ENCODE assay signal across 8 mouse cellular contexts in genomic region chr13:112861825-112862306, GRCm38 (mm10).
DNase-seq lines count a peak whose midpoint lies in the region; ATAC-seq and TF ChIP-seq lines count a peak whose summit lies in the region.

No protein-coding gene starts in this region.

- no peaks in the 10 kb centered on the region for H3K9me3 ChIP-seq in midbrain, embryonic 12.5 days
- no peaks in the 10 kb centered on the region for H3K9me3 ChIP-seq in midbrain, embryonic 15.5 days
- no peaks in the 10 kb centered on the region for H3K9me3 ChIP-seq in kidney, embryonic 15.5 days (replicated peaks)
- H3K9me3 ChIP-seq in stomach, postnatal 0 days (ENCODE audit: control insufficient read depth, low read length): no peaks in the 10 kb centered on the region

- H3K36me3 ChIP-seq in midbrain, embryonic 12.5 days: peaks cover 40% of the 10 kb centered on the region
- H3K36me3 ChIP-seq in midbrain, embryonic 15.5 days (replicated peaks): peaks cover 8% of the 10 kb centered on the region
- H3K36me3 ChIP-seq in kidney, embryonic 15.5 days: peaks cover 72% of the 10 kb centered on the region
- peaks cover 9% of the 10 kb centered on the region; the same call in 1 of the 2 replicates for H3K36me3 ChIP-seq in stomach, postnatal 0 days (ENCODE audit: control insufficient read depth, insufficient read depth, low read length)

- no peaks in the 10 kb centered on the region for H3K27me3 ChIP-seq in midbrain, embryonic 12.5 days
- H3K27me3 ChIP-seq in midbrain, embryonic 15.5 days (replicated peaks): no peaks in the 10 kb centered on the region
- no peaks in the 10 kb centered on the region for H3K27me3 ChIP-seq in kidney, embryonic 15.5 days
- no peaks in the 10 kb centered on the region for H3K27me3 ChIP-seq in stomach, postnatal 0 days (ENCODE audit: control insufficient read depth, insufficient read depth, low read length)

- peak; percentile 30 for DNase-seq in gastrocnemius, adult 18-20 months (ENCODE audit: low spot score)
- DNase-seq in stomach, postnatal 0 days (ENCODE audit: low spot score): peak; percentile 62
- DNase-seq in spleen, adult 18-20 months: no peak
- DNase-seq in left cerebral cortex, adult 11 months (ENCODE audit: low spot score): no peak

- 51% methylated on average over 5 of the region's 5 CpGs for WGBS in midbrain, embryonic 12.5 days
- 40% methylated on average over 5 of the region's 5 CpGs for WGBS in midbrain, embryonic 15.5 days
- 39% methylated on average over 5 of the region's 5 CpGs for WGBS in kidney, embryonic 15.5 days
- WGBS in stomach, postnatal 0 days: 21% methylated on average over 5 of the region's 5 CpGs

- peak; percentile 49; the same call in 1 of the 2 replicates for ATAC-seq in midbrain, embryonic 12.5 days (ENCODE audit: low FRiP score, low read depth)
- no peak for ATAC-seq in midbrain, embryonic 15.5 days (replicated peaks)
- peak; percentile 60 for ATAC-seq in kidney, embryonic 15.5 days (replicated peaks; ENCODE audit: low FRiP score)
- peak; percentile 72 for ATAC-seq in stomach, postnatal 0 days (ENCODE audit: low FRiP score, low TSS enrichment)
- ATAC-seq in megakaryocyte, adult 5-6 weeks (ENCODE audit: poor library complexity, severe bottlenecking): no peak

- H3K9ac ChIP-seq in midbrain, embryonic 12.5 days (replicated peaks): no peak overlapping the region
- H3K9ac ChIP-seq in midbrain, embryonic 15.5 days: no peak overlapping the region
- no peak overlapping the region for H3K9ac ChIP-seq in kidney, embryonic 15.5 days
- H3K9ac ChIP-seq in stomach, postnatal 0 days (ENCODE audit: low read length): no peak overlapping the region

- no peak overlapping the region for H3K27ac ChIP-seq in midbrain, embryonic 12.5 days (replicated peaks)
- no peak overlapping the region for H3K27ac ChIP-seq in midbrain, embryonic 15.5 days
- 0 out of 2 replicates have a peak overlapping the region, but pooled peaks have one; percentile 32 for H3K27ac ChIP-seq in kidney, embryonic 15.5 days
- H3K27ac ChIP-seq in stomach, postnatal 0 days (replicated peaks): no peak overlapping the region

- H3K4me1 ChIP-seq in midbrain, embryonic 12.5 days: peaks cover 3% of the 10 kb centered on the region; the same call in 1 of the 2 replicates
- 0 out of 2 replicates have a peak, but pooled peaks cover 3% of the 10 kb centered on the region for H3K4me1 ChIP-seq in midbrain, embryonic 15.5 days
- H3K4me1 ChIP-seq in kidney, embryonic 15.5 days: 0 out of 2 replicates have a peak, but pooled peaks cover 4% of the 10 kb centered on the region
- H3K4me1 ChIP-seq in stomach, postnatal 0 days (replicated peaks; ENCODE audit: control insufficient read depth, insufficient read depth): no peaks in the 10 kb centered on the region

- no peak overlapping the region for H3K4me3 ChIP-seq in midbrain, embryonic 12.5 days
- H3K4me3 ChIP-seq in midbrain, embryonic 15.5 days: no peak overlapping the region
- no peak overlapping the region for H3K4me3 ChIP-seq in kidney, embryonic 15.5 days (replicated peaks)
- H3K4me3 ChIP-seq in stomach, postnatal 0 days (ENCODE audit: low read depth, low read length): no peak overlapping the region

- TF ChIP-seq EP300 in stomach, postnatal 0 days (optimal IDR thresholded peaks at IDR 0.05): no peak

- H3K4me2 ChIP-seq in midbrain, embryonic 12.5 days (replicated peaks): no peak overlapping the region
- H3K4me2 ChIP-seq in midbrain, embryonic 15.5 days: no peak overlapping the region
- no peak overlapping the region for H3K4me2 ChIP-seq in kidney, embryonic 15.5 days
- H3K4me2 ChIP-seq in stomach, postnatal 0 days (replicated peaks; ENCODE audit: low read depth): no peak overlapping the region

- no peak for TF ChIP-seq CTCF in stomach, postnatal 0 days (IDR thresholded peaks at IDR 0.05; ENCODE audit: low read depth)

Comparison
In these comparisons a context has a peak if more than half of its experiments do, and no peak if none do; other contexts are left out.
1. ATAC-seq: peak in midbrain, embryonic 12.5 days (single experiment), kidney, embryonic 15.5 days (single experiment) and stomach, postnatal 0 days (single experiment); none in midbrain, embryonic 15.5 days (single experiment) and megakaryocyte, adult 5-6 weeks (single experiment).
2. DNase-seq: peak in gastrocnemius, adult 18-20 months (single experiment) and stomach, postnatal 0 days (single experiment); none in spleen, adult 18-20 months (0 of 2) and left cerebral cortex, adult 11 months (single experiment).